Mouse (Mus musculus) kidney, postnatal 0 days (tissue): Measurements from ENCODE around the gene Eif4ebp2. TPM values are rescaled to one million over a fixed set of nuclear protein-coding genes. Genes with fewer than 3 reads are reported as not detected.

Experiments
- ATAC-seq: fragments of 200-750 bp; cut with Nextera tagmentation; replicated peaks from 2 replicates; pipeline ENCODE4 v1.8.0; 2017; ENCODE audit warnings: low read depth, moderate number of reproducible peaks, moderate TSS enrichment, moderate library complexity; ENCODE audit not compliant: low FRiP score
- DNase-seq: peaks from one replicate; pipeline ENCODE4 v3.0.0-alpha.2; 2016; ENCODE audit warnings: low spot score
- H3K27ac ChIP-seq: fragments of 300-500 bp; sonication (generic); 2 replicates; pipeline ENCODE4 v1.5.1; 2014; ENCODE audit warnings: mild to moderate bottlenecking
- H3K27me3 ChIP-seq: fragments of 300-500 bp; sonication (generic); 2 replicates; pipeline ENCODE4 v1.6.1; 2014; ENCODE audit warnings: low read length, mixed read lengths; ENCODE audit not compliant: insufficient read depth
- H3K36me3 ChIP-seq: fragments of 300-500 bp; sonication (generic); 2 replicates; pipeline ENCODE4 v1.6.1; 2014; ENCODE audit warnings: low read length, mixed read lengths; ENCODE audit not compliant: insufficient read depth
- H3K4me1 ChIP-seq: fragments of 300-500 bp; sonication (generic); replicated peaks from 2 replicates; pipeline ENCODE4 v1.6.1; 2014; ENCODE audit warnings: antibody characterized with exemption, low read length, mixed read lengths; ENCODE audit not compliant: insufficient read depth
- H3K4me2 ChIP-seq: fragments of 300-500 bp; sonication (generic); 2 replicates; pipeline ENCODE4 v1.6.1; 2014; ENCODE audit warnings: mild to moderate bottlenecking, low read length, moderate library complexity, mixed read lengths
- H3K4me3 ChIP-seq: fragments of 300-500 bp; sonication (generic); replicated peaks from 2 replicates; pipeline ENCODE4 v1.5.1; 2014; ENCODE audit warnings: low read depth, low read length
- H3K9ac ChIP-seq: fragments of 300-500 bp; sonication (generic); 2 replicates; pipeline ENCODE4 v1.6.1; 2014; ENCODE audit warnings: low read depth, low read length
- H3K9me3 ChIP-seq: fragments of 300-500 bp; sonication (generic); replicated peaks from 2 replicates; pipeline ENCODE4 v1.6.1; 2016; ENCODE audit warnings: low read length, inconsistent platforms, mixed read lengths
- CTCF ChIP-seq: IDR thresholded peaks from 2 replicates; pipeline ENCODE4 v1.5.1; 2016; ENCODE audit warnings: antibody characterized with exemption, low read depth, mild to moderate bottlenecking, moderate library complexity
- WGBS: fragments of 180-500 bp; shearing (Covaris S2); extraction: QIAGEN DNeasy Blood & Tissue Kit; methylation state at CpG from one replicate; pipeline ENCODE4 v1.1.7; 2014; 5-methylcytosine and 5-hydroxymethylcytosine counted together
- polyA plus RNA-seq: library from polyadenylated mRNA; unstranded; fragments of >200 nt; fragmentation: Nextera tagmentation; extraction: Ambion mirVana; gene quantifications from 2 replicates; pipeline ENCODE4 v1.2.1, GENCODE M21; 2015

Eif4ebp2 gene
- polyA plus RNA-seq, 1 experiment from 2014 or later: 75.0 TPM

DNA sequence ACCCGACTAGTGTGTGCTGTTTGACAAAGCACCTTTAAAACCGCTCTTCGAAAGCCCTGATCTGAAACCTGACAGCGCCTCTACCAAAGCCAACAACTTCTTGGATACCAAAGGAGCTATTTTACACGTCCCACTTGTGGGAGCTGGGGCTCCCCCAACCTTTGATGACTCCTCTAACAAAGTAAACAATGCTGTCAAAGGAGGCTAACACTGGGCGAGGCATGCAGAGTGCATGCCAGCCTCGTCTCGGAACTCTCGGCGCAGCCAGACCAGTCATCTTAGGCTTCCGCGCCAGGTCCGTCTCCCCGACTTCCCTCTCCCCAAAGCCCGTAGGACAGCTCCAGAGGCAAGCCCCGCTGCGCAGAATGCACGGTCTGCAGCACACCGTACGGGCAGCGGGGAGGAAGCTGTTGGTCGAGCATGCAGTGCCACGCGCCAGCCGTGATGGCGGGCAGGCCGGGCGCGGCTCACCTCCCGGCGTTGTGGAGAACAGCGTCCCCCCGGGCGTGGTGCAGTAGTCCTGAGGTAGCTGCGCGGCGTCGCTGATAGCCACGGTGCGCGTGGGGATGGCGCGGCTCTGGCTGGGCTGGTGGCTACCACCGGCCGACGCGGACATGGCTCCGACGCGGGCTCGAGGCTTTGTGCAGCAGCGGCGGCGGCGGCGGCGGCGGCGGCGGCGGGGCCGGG lies 387 bp downstream of the Eif4ebp2 start:
- WGBS: under 1% methylated on average over 61 of the region's 62 CpGs
- Histone ChIP-seq H3K4me3 (peak overlapping the region; percentile 97), H3K4me2 (peak overlapping the region; percentile 78), H3K36me3 (no peaks in the 10 kb centered on the region), H3K27ac (peak overlapping the region; percentile 90), H3K4me1 (peaks cover 9% of the 10 kb centered on the region; the same call in 1 of the 2 replicates), H3K9ac (peak overlapping the region; percentile 93), H3K9me3 (no peaks in the 10 kb centered on the region), H3K27me3 (no peaks in the 10 kb centered on the region)
- ATAC-seq (peak; percentile 41), DNase-seq (peak; percentile 36)
- TF ChIP-seq CTCF: no peak

DNA sequence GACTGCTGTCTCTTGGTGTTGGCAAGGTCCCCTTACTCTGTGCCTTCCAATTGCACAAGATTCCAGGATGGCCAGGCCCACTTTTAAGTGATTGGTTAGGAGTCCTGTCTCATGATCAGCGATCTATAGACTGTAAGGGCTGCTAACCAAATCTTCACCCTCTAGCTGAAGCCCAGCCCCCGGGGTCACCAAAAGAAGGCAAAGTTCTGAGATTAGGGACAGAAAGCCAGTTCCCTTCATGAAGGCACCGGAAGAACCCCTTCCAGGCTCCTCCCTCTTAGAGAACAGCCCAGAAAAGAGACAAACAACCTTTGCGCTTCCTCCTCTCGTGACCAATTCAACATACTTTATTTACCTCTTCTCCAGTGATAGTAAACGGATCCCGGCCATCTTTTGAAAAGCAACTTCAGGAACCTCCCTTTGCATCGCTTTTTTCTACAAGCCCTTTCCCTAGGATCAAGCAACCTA lies 964 bp downstream of the Eif4ebp2 start:
- H3K9ac ChIP-seq: peak overlapping the region; percentile 93
- 2% methylated on average over 8 of the region's 8 CpGs for WGBS
- DNase-seq: peak; percentile 78
- peaks cover 12% of the 10 kb centered on the region; the same call in 1 of the 2 replicates for H3K4me1 ChIP-seq
- no peaks in the 10 kb centered on the region for H3K36me3 ChIP-seq
- no peaks in the 10 kb centered on the region for H3K9me3 ChIP-seq
- peak overlapping the region; percentile 90 for H3K27ac ChIP-seq
- TF ChIP-seq CTCF: no peak
- H3K4me2 ChIP-seq: peak overlapping the region; percentile 78
- peak overlapping the region; percentile 97 for H3K4me3 ChIP-seq
- ATAC-seq: no peak
- H3K27me3 ChIP-seq: no peaks in the 10 kb centered on the region

DNA sequence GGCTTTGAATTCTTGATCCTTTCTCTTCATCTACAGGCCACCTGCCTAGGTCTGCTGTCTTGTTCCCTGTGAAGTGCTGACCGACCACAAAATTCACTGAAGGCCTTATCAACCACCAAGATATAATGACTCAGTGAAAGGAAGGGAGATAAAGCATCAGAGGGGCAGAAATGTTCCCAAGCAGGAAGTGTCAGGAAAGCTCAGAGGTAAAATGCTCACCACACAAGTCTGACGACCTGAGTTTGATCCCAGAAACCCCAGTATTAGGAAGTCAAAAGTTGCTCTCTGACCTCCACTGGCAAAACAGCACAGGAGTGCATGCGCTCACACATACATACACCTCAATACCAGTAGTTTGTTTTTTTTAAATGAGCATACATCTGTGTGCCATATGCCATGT lies 3.6 kb downstream of the Eif4ebp2 start:
- Histone ChIP-seq H3K4me2 (peak overlapping the region; percentile 5; the same call in 1 of the 2 replicates), H3K36me3 (no peaks in the 10 kb centered on the region), H3K9ac (no peak overlapping the region), H3K4me3 (no peak overlapping the region), H3K9me3 (no peaks in the 10 kb centered on the region), H3K27me3 (no peaks in the 10 kb centered on the region), H3K27ac (no peak overlapping the region), H3K4me1 (peaks cover 30% of the 10 kb centered on the region)
- no peak for ATAC-seq
- WGBS: 58% methylated on average over 3 of the region's 3 CpGs
- no peak for DNase-seq
- no peak for TF ChIP-seq CTCF

DNA sequence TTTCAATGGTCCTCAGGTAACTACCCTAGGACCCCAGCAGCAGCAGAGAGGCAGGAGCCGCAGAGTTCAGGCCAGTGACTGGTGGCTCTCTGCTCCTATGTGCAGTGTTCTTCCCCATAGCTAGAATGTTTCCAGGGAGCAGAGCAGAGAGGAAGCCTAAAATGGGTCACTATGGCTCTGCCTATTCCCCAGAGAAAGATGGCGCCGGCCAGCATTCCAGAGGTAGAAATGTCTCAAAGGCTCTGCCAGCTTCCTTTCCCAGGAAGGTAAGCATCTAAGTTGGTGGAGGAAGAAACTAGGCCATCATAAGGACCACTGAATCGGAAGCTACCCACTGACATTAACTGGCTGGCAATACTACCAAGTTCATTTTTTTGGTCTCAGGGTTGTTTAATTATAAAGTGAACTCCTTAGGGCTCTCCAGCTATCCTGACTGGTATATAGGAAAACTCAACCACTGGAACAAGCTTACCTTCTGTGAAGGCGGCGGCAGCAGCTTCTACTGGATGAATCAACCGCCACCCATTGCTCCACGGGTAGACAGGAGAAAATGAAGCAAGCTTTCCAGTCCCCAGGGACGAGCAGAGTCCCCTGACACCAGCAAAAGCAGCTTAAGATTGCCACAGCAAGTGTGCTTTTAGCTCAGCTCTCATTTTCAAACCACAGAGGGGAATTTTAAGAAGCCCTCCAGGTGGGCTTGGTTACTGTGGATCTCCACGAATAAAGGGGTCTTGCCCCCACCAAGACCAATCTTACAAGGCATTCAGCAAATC lies 4.7 kb downstream of the Eif4ebp2 start:
- no peak overlapping the region for H3K9ac ChIP-seq
- peak overlapping the region; percentile 18 for H3K4me2 ChIP-seq
- no peaks in the 10 kb centered on the region for H3K27me3 ChIP-seq
- H3K27ac ChIP-seq: peak overlapping the region; percentile 6; the same call in 1 of the 2 replicates
- H3K9me3 ChIP-seq: no peaks in the 10 kb centered on the region
- ATAC-seq (no peak), DNase-seq (no peak)
- H3K4me3 ChIP-seq: no peak overlapping the region
- H3K36me3 ChIP-seq: no peaks in the 10 kb centered on the region
- 74% methylated on average over 10 of the region's 10 CpGs for WGBS
- TF ChIP-seq CTCF: no peak
- peaks cover 37% of the 10 kb centered on the region for H3K4me1 ChIP-seq

DNA sequence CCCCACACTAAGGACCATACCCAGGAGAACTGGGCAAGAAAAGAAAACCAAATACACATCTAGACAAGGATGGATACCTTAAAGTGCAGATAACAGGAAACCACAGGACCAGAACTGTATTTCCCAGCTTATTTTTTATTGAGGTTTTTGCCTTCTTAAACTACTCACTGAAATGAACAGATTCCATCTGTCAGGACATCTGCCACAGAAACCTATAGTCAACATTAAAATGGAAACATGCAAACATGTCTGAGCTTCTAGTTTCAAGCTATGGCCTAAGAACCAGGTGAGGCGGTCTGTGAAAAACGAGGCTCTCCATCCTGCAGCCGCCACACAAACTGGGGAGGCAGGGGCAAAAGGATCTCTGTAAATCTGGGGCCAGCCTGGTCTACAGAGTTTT lies 7.4 kb downstream of the Eif4ebp2 start:
- Histone ChIP-seq H3K27ac (no peak overlapping the region), H3K36me3 (no peaks in the 10 kb centered on the region), H3K4me2 (no peak overlapping the region), H3K4me3 (no peak overlapping the region), H3K4me1 (peaks cover 34% of the 10 kb centered on the region), H3K27me3 (no peaks in the 10 kb centered on the region), H3K9ac (no peak overlapping the region), H3K9me3 (no peaks in the 10 kb centered on the region)
- ATAC-seq (no peak), DNase-seq (no peak)
- no peak for TF ChIP-seq CTCF
- WGBS: 71% methylated on average over 3 of the region's 3 CpGs

DNA sequence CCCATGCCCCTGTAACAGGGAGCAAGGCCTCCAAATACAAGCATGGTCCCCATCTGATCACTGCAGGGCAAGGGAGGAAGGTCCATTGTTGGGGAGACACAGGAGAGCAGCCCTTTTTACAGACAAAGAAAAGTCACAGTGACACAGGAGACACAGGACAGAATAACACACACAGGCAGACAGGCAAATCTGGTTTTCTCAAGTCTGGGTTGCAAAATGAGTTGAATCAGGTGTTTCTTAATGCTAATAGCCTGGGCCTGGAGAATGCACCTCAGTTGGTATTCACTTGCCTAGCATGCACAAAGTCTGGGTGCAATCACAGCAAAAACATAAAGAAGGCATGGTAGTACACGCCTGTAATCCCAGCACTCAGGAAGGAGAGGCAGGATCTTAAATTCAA lies 8.6 kb downstream of the Eif4ebp2 start:
- peaks cover 34% of the 10 kb centered on the region for H3K4me1 ChIP-seq
- H3K27ac ChIP-seq: peak overlapping the region; percentile 42; the same call in 1 of the 2 replicates
- H3K9ac ChIP-seq: no peak overlapping the region
- no peak overlapping the region for H3K4me3 ChIP-seq
- no peaks in the 10 kb centered on the region for H3K27me3 ChIP-seq
- H3K36me3 ChIP-seq: no peaks in the 10 kb centered on the region
- DNase-seq (no peak), ATAC-seq (no peak)
- no peak for TF ChIP-seq CTCF
- H3K9me3 ChIP-seq: no peaks in the 10 kb centered on the region
- no peak overlapping the region for H3K4me2 ChIP-seq
- WGBS: 29% methylated on average over 1 of the region's 1 CpGs
